Mouse (Mus musculus) layer of hippocampus, adult 9-10 months (tissue): Measurements from ENCODE around the gene Pkp3.

Experiments
- DNase-seq: peaks from one replicate; pipeline ENCODE4 v3.0.0; 2022; ENCODE audit warnings: low spot score

The Pkp3 gene

GRCm38 (mm10) chr7:141057541-141057940 is 20.5 kb upstream of the Pkp3 start:
- DNase-seq: no peak

GRCm38 (mm10) chr7:141058601-141059341 is 19.2 kb upstream of the Pkp3 start:
- no peak for DNase-seq

- DNase-seq: no peak
These were observed 18.1 kb upstream of the Pkp3 start for GRCm38 (mm10) chr7:141059929-141060328.

DNA sequence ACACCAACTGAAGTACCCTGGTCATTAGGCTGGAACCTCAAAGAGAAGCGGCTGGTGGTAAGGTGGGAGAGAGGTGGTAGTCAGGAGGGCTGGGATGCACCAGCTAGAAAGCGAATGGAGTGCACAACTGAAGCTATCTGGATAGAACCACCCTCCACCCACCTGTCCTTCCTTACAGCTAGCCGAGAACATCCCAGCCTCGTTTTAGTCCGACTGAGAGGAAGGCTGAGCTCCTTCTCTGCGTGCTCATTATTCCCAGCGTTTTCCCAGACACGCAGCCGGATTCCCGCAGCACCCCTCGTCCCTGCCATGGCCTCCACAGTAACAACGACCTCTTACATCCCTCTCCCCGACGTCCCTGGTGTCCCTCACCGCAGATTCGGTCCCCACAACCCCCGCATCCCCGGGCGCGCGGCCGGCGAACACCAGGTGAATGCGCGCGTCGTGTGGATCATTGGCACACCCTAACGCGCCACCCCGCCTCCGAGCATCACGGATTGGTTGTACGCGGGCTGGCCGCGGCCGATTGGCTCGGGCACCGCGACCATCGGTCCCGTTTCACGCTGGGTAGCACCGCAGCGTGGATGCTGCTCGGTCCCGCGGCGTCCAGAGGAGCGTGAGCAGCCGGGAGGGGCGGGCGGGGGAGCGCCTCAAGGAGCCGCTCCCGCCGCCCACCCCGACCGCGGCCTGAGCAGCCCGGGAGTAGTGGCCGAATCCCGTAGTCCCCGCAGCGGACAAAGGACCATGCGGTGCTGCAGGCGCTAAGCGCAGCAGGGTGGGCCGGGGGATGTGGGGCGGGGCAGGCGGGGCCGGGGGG is 17.4 kb upstream of the Pkp3 start, which contains the start of gene B4galnt4:
TSS of gene B4galnt4 (plus strand) at position 679 of the 817 bp plus-strand sequence.
- no peak for DNase-seq

- DNase-seq: no peak
These were observed 16.7 kb upstream of the Pkp3 start for GRCm38 (mm10) chr7:141061269-141061692.

DNA sequence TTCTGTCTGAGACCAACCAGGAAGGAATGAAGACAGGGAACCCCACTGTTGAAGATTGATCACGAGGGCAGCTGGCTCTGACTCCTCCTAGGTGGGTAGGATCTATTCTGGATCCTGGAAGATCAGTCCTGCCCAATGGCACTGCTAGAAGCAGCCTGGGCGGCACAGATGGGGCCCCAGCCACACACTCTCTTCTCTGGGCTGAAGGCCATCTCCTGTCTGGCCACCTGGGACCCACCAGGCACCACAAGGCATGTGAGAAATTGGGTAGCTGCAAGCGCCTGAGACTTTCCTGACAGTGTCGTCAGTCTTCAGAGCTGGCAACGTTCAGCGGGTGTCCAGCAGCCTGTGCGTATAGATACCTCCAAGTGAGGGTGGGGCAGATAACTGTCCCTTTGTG is 15.5 kb upstream of the Pkp3 start:
- DNase-seq: no peak

GRCm38 (mm10) chr7:141063353-141063752 is 14.7 kb upstream of the Pkp3 start:
- no peak for DNase-seq

DNA sequence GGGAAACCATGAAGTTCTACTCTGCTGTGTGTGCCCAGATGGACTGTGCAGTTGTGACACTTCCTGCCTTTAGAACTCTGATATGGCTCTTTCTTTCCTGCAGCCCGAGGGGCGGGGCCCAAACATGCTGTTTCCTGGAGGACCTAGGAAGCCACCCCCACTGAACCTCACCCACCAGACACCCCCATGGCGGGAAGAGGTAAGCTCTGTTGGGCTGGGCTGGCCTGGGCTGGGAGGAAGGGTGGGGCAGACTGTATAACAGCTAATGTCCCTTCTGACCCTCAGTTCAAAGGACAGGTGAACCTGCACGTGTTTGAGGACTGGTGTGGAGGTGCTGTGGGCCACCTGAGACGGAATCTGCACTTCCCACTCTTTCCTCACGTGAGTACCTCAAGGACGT is 13.8 kb upstream of the Pkp3 start:
- DNase-seq: no peak

GRCm38 (mm10) chr7:141064576-141064975 is 13.4 kb upstream of the Pkp3 start:
- no peak for DNase-seq

DNA sequence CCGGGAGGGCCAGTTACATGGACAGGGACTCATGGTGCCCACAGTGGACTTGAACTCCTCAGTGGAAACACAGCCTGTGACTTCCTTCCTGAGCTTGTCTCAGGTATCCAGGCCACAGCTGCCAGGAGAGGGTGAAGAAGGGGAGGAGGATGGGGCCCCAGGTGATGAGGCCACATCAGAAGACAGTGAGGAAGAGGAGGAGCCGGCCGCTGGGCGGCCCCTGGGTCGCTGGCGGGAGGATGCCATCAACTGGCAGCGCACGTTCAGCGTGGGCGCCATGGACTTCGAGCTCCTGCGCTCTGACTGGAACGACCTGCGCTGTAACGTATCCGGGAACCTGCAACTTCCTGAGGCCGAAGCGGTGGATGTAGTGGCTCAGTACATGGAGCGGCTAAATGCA is 9.7 kb upstream of the Pkp3 start:
- DNase-seq: no peak

DNA sequence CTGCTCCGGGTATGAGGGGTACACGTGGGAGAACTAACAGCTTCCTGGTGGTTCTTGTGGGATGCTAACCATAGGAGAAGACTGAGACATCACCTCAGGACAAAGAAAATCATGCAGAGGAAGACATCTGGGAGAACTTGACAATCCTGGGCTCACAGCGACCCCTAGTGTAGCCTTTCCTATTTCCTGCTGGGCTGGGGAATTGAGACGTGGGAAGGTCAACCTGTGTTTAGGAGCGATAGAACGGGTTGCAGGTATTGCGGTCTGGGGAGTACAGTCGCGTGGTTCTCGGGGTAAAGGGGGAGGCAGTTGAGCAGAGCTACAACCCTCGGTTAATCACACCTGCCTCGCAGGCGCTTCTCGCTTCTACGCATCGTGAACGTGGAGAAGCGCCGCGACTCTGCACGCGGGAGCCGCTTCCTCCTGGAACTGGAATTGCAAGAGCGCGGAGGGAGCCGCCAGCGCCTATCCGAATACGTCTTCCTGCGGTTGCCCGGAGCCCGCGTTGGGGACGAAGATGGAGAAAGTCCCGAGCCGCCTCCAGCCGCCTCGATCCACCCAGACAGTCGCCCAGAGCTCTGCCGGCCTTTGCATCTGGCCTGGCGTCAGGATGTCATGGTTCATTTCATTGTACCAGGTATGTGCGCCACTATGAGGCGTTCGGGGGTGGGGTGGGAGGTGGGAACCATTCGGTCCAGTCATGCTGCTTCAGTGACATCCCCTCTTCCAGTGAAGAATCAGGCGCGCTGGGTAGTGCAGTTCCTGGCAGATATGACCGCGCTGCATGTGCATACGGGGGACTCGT is 7.8 kb upstream of the Pkp3 start:
- DNase-seq: no peak

DNA sequence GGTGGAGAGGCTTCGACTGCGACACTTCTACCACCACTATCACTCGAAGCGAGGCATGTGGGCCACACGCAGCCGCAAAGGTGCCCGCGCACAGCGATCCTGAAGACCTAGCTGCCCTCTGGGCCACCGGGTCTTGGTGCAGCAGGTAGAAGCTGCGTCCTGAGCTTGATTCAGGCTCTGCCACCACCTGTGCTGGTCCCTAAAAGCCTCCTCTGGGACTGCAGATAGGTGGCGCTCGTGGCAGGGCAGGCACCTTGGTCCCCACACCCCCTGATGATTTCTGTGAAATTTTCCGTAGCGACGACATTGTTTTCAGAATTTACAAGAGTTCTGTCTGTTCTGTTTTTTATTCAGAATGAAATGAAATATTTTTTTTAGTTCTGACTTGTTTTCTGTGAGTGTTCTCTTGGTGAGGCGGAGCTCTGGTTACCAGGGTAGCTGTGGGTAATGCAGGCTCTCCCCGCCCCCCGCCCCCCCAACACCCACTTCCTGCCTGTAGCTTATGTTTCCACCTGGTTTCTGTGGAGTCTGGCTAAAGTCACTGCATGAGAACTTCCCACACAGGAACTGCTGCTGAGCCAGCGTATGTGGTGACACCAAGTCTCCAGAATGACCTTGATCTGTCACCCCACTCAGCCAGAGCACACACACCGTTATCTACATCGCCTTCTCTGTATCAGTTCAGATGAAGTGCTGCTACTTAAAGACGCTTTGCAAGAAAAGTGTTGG is 5.8 kb upstream of the Pkp3 start:
- DNase-seq: no peak

GRCm38 (mm10) chr7:141073782-141074181 is 4.2 kb upstream of the Pkp3 start:
- DNase-seq: no peak

DNA sequence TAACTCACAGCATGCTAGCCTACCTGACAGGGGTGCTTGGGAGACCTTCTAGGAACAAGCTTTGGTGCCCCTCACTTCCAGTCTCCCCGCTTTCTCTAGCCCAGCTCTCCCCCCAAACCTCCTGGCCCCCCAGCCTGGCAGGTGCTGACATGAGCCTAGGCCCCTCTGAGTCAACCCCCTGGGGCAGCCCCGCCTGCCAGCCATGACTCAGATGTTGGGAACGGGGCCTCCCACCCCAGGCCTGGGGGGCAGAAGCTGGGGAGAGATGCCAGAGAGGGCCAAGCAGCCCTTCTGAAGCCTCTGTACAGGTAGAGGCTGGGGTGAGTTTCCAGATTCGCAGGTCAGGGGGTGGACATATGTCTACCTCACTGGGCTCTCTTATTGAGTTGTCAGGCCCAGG is 858 bp downstream of the Pkp3 start:
- no peak for DNase-seq

DNA sequence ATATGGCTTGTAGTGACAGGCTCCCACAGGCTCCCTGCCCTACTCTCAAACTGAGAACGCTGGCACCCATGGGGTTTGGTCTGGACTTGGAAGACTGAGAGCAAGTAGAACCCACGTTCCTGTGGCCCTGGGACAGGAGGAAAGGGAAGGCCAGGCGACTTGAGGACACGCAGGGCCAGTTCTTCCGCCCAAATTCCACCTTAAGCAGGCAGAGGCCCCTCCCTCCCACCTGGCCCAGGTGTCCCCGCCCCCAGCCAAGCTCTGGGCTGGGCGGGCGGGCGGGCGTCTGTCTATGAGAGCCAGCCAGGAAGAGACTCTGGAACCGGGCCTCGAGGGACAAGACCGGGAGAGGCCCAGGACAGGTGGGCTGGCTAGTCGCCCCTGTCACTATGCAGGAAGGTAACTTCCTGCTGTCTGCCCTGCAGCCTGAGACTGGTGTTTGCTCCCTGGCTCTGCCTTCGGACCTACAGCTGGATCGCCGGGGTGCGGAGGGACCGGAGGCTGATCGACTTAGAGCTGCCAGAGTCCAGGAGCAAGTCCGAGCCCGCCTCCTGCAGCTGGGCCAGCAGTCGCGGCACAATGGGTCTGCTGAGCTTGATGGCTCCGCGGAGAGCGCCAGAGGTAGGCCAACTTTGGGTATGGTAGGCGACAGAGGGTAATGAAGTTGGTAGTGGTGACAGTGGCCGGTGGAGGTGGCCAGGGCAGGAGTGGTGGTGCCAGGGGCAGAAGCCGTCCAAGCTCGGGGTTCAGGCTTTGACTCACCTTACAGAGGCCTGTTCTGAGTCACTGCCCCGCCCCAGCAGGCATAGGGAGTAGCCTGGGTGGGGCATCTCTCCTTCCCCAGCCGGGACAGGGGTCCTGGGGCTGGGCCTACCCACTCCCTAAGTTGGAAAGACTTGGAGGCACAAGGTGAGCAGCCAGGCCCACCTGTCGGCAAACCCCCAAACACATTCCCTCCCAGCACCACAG is 1.7 kb downstream of the Pkp3 start:
- no peak for DNase-seq

DNA sequence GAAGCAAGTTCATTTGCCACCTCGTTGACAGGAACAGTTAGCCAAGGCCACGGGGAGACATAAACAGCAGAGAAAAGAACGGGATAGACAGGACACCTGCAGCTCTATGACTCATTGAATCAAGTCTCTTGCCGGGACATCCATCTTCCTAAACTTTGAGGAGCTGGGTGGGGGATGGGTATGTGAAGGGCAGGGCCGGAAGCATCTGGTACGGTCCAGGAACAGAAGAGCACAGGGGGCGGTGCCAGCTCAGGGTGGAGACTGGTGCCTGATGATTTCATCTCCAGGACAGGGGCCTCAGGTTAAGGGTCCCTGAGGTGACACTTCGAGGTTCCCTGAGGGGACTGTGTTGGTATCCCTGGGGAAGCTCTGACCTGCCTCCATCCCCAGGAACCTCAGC is 9.9 kb downstream of the Pkp3 start:
- DNase-seq: no peak

DNA sequence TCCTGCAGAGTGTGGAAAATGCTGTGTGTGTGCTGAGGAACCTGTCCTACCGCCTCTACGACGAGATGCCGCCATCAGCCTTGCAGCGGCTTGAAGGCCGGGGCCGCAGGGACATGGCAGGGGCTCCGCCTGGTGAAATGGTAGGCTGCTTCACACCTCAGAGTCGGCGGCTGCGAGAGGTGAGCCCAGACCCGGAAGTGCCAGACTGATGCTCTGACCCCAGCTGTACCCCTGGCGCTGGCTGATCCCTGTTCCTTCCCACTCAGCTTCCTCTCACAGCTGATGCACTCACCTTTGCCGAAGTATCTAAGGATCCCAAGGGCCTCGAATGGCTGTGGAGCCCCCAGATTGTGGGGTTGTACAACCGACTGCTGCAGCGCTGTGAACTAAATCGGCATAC is 10.5 kb downstream of the Pkp3 start:
- no peak for DNase-seq

- no peak for DNase-seq
These were observed 12.2 kb downstream of the Pkp3 start for GRCm38 (mm10) chr7:141090228-141090627.

GRCm38 (mm10) chr7:141092051-141092735 is 14.2 kb downstream of the Pkp3 start:
- DNase-seq: no peak

GRCm38 (mm10) chr7:141093950-141094349 is 15.9 kb downstream of the Pkp3 start:
- DNase-seq: no peak
